In the genomic region with DNA sequence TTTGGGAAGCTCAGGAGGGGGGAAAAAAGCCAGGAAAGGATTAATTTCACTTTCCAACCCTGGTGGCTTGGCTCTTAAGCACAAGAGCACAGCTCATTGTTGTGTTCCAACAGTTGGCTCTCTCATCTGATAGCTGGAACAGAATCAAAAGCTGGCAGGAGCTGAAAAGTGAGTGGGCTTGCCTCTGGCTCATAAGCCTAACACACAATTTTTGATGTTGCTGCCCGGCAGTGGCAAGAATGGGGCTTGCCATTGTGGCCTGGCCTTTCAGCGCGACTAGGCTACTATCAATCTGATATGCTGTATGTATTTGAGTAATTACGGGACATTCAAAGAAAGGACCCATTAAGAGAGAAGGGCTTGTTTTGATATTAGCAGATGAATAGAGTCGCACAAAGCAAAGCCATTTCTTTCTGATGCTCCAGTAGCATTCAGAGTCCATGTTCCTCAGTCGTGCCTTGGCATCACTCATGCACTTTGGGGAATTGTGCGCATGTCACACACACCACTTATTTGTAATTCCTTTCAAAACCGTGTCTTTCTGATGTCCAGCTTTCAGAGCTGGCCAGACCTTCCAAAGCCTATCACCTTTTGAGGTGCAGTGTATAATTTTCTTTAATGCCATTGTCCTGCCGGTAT, we compare ENCODE assay signal across 10 mouse cellular contexts.
A peak's percentile ranks its signal among the peaks of the same experiment; 100 is the strongest.
DNase-seq lines count a peak whose midpoint lies in the region; ATAC-seq and TF ChIP-seq lines count a peak whose summit lies in the region.
"Had no signal": no experiment of that assay in that cellular context is flagged by ENCODE, and none has a peak within 500 bp of the region (broad histone marks: within the 10 kb centered on the region; RNA-seq: fewer than 3 reads in every experiment).

No protein-coding gene starts in this region.

- H3K4me3 ChIP-seq in lung, adult 2 months (replicated peaks; ENCODE audit: extremely low read depth, low read depth, low read length), result no peak overlapping the region
- no peak overlapping the region for H3K4me3 ChIP-seq in forebrain, embryonic 16.5 days (replicated peaks; ENCODE audit: low read length)
- H3K4me3 ChIP-seq: embryonic facial prominence, embryonic 12.5 days had no signal

- peak overlapping the region; percentile 14; the same call in 1 of the 2 replicates for H3K27ac ChIP-seq in forebrain, embryonic 16.5 days (ENCODE audit: low read length)
- H3K27ac ChIP-seq: embryonic facial prominence, embryonic 12.5 days had no signal

- H3K4me2 ChIP-seq in forebrain, embryonic 16.5 days (ENCODE audit: low read length), result peak overlapping the region; percentile 29
- H3K4me2 ChIP-seq: embryonic facial prominence, embryonic 12.5 days had no signal

- TF ChIP-seq CTCF in lung, adult 2 months (IDR thresholded peaks at IDR 0.05; ENCODE audit: insufficient read depth, low read length), result no peak

- WGBS in lung, adult 2 months, result 80% methylated on average over 9 of the region's 9 CpGs
- 34% methylated on average over 9 of the region's 9 CpGs for WGBS in forebrain, embryonic 16.5 days

- H3K27me3 ChIP-seq in forebrain, embryonic 16.5 days (replicated peaks; ENCODE audit: control insufficient read depth, insufficient read depth, low read length), result no peaks in the 10 kb centered on the region
- H3K27me3 ChIP-seq: embryonic facial prominence, embryonic 12.5 days had no signal

- H3K9ac ChIP-seq in forebrain, embryonic 16.5 days (replicated peaks; ENCODE audit: low read depth, low read length), result no peak overlapping the region
- H3K9ac ChIP-seq: embryonic facial prominence, embryonic 12.5 days had no signal

- peak; percentile 1 for DNase-seq in lung, postnatal 10 days
- no peak for DNase-seq in lung, adult 2 months
- DNase-seq in layer of hippocampus, postnatal 14 days (ENCODE audit: low spot score in 2 of 2), result peak; percentile 70 to 93
- peak; percentile 78 to 84 for DNase-seq in right cerebral cortex, postnatal 10 days (ENCODE audit: low spot score in 2 of 2)
- no peak for DNase-seq in testis, postnatal 10 days (ENCODE audit: low spot score)
- DNase-seq in urinary bladder, adult 18-20 months (ENCODE audit: low spot score in 2 of 2), result no peak
- DNase-seq: adrenal gland, postnatal 10 days had no signal

- H3K9me3 ChIP-seq in forebrain, embryonic 16.5 days (ENCODE audit: control insufficient read depth, low read length), result no peaks in the 10 kb centered on the region
- H3K9me3 ChIP-seq: embryonic facial prominence, embryonic 12.5 days had no signal

- H3K36me3 ChIP-seq in forebrain, embryonic 16.5 days (ENCODE audit: control insufficient read depth, insufficient read depth), result no peaks in the 10 kb centered on the region
- H3K36me3 ChIP-seq: embryonic facial prominence, embryonic 12.5 days had no signal

- H3K4me1 ChIP-seq in lung, adult 2 months (ENCODE audit: control insufficient read depth, insufficient read depth, low read length), result no peaks in the 10 kb centered on the region
- H3K4me1 ChIP-seq in forebrain, embryonic 16.5 days (replicated peaks; ENCODE audit: control insufficient read depth, insufficient read depth, low read length), result peaks cover 10% of the 10 kb centered on the region
- H3K4me1 ChIP-seq: embryonic facial prominence, embryonic 12.5 days had no signal

- peak; percentile 91 for ATAC-seq in forebrain, embryonic 16.5 days
- ATAC-seq in megakaryocyte-erythroid progenitor cell, adult 5-6 weeks (replicated peaks; ENCODE audit: low FRiP score, low TSS enrichment, poor library complexity, severe bottlenecking), result no peak

- TF ChIP-seq POLR2A in lung, adult 2 months (IDR thresholded peaks at IDR 0.05; ENCODE audit: borderline replicate concordance, extremely low read depth, low read depth, low read length), result no peak

Comparison
In these comparisons a context has a peak if more than half of its experiments do, and no peak if none do; other contexts are left out.
1. DNase-seq: peak in lung, postnatal 10 days (single experiment), layer of hippocampus, postnatal 14 days (2 of 2) and right cerebral cortex, postnatal 10 days (2 of 2); none in lung, adult 2 months (single experiment), testis, postnatal 10 days (single experiment) and urinary bladder, adult 18-20 months (0 of 2).